Mouse (Mus musculus) embryonic fibroblast, embryonic 13.5 days (primary cell): ENCODE results near the gene Mepce. TPM values are rescaled to one million over a fixed set of nuclear protein-coding genes. Genes with fewer than 3 reads are reported as not detected.
"Not testable (repeated sequence)": the region's sequence is repeated elsewhere in the genome, so short reads cannot be mapped to it uniquely, and the experiment has no call there.

ENCODE experiments used
- H3K27ac ChIP-seq: 2 replicates; pipeline ENCODE4 v1.5.1; 2012; ENCODE audit warnings: low read length, control low read depth, inconsistent platforms; ENCODE audit not compliant: insufficient read depth
- H3K4me1 ChIP-seq: 2 replicates; pipeline ENCODE4 v1.6.1; 2011; ENCODE audit warnings: low read length; ENCODE audit not compliant: control insufficient read depth, insufficient read depth
- H3K4me3 ChIP-seq: 2 replicates; pipeline ENCODE4 v1.5.1; 2011; ENCODE audit warnings: mild to moderate bottlenecking, control low read depth, low read length; ENCODE audit not compliant: insufficient read depth
- CTCF ChIP-seq: IDR thresholded peaks from 2 replicates; pipeline ENCODE4 v1.5.1; 2011; ENCODE audit warnings: mild to moderate bottlenecking, control low read depth, low read length, moderate library complexity, borderline replicate concordance; ENCODE audit not compliant: insufficient read depth
- POLR2A ChIP-seq: IDR thresholded peaks from 2 replicates; pipeline ENCODE4 v1.6.1; 2011; ENCODE audit warnings: low read depth, mild to moderate bottlenecking, control low read depth, low read length, moderate library complexity
- polyA plus RNA-seq: library from polyadenylated mRNA; stranded (reverse); fragments of >200 nt; gene quantifications from 2 replicates; pipeline ENCODE4 v1.2.4, GENCODE M21; 2011; ENCODE audit warnings: low read depth; ENCODE audit not compliant: missing spikeins, insufficient read length

Mepce gene
- polyA plus RNA-seq, 1 experiment, result 34.8 TPM

DNA sequence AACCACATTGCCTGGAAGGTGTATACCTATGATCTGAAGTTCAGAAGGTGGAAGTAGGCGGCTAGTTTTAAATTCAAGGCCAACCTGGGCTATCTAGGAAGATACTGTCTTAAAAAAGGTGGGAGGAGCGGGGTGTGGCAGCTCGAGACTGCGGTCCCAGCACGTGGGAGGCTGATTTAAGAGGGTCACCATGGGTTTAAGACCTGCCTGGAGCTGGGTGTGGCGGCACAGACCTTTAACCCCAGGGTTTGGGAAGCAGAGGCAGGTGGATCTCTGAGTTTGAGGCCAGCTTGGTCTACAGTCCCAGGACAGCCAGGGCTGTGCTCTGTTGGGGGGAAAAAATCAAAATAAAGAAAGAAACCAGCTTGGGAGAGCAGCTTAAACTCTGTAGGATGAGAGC, 35.5 kb downstream of the Mepce start:
- no peak for TF ChIP-seq CTCF
- TF ChIP-seq POLR2A, result no peak

DNA sequence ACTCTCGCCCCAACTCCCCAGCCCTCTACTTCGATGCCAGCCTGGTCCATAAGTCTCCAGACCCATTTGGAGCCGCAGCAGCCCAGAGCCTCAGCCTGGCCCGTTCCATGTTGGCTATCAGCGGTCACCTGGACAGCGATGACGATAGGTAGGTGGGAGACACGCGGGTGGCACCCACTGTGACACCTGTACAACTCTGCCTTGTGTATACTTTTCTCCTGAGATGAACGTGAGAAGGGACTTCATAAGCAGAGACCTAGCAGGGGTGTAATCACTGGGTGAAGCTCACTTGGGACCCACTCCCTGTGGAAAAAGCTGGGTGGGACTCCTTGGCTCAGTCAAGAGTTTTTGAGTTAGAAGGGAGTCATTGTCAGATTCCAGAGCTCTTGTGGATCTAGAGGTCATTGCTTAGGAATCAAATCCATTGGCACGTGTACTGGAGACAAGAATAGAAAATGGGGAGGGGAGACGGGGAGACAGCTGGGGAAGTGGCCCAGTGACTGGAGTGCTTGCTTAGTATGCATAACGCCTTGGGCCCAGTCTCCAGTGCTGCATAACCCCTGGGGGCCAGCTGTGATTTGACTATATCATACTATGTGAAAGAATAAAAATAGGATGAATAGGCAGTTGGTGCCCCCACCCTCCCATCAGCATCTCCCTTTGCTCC, 36.1 kb downstream of the Mepce start:
- no peak overlapping the region for H3K4me3 ChIP-seq
- no peak overlapping the region for H3K27ac ChIP-seq
- TF ChIP-seq CTCF (no peak), POLR2A (no peak)
- H3K4me1 ChIP-seq, result no peaks in the 10 kb centered on the region

More for the DNA sequence above, 35.5 kb downstream of the Mepce start:
- Histone ChIP-seq H3K27ac (no peak overlapping the region), H3K4me3 (no peak overlapping the region), H3K4me1 (no peaks in the 10 kb centered on the region)

DNA sequence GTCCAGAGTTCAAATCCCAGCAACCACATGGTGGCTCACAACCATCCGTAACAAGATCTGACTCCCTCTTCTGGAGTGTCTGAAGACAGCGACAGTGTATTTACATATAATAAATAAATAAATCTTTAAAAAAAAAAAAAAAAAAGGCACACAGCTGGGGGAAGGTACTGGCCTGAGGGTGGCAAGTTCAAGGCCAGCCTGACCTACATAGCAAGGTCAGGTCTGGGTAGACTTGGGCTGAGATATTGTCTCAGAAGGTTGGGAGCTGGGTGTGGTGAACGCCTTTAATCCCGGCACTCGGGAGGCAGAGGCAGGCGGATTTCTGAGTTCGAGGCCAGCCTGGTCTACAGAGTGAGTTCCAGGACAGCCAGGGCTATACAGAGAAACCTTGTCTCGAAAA, 37.2 kb downstream of the Mepce start:
- H3K4me3 ChIP-seq, H3K4me1 ChIP-seq, H3K27ac ChIP-seq: not testable (repeated sequence)

GRCm38 (mm10) chr5:137749196-137749836, 38.1 kb downstream of the Mepce start:
- H3K4me1 ChIP-seq, result no peaks in the 10 kb centered on the region
- TF ChIP-seq POLR2A (no peak), CTCF (no peak)
- 0 out of 2 replicates have a peak overlapping the region, but pooled peaks have one; percentile 44 for H3K27ac ChIP-seq
- peak overlapping the region; percentile 9; the same call in 1 of the 2 replicates for H3K4me3 ChIP-seq

DNA sequence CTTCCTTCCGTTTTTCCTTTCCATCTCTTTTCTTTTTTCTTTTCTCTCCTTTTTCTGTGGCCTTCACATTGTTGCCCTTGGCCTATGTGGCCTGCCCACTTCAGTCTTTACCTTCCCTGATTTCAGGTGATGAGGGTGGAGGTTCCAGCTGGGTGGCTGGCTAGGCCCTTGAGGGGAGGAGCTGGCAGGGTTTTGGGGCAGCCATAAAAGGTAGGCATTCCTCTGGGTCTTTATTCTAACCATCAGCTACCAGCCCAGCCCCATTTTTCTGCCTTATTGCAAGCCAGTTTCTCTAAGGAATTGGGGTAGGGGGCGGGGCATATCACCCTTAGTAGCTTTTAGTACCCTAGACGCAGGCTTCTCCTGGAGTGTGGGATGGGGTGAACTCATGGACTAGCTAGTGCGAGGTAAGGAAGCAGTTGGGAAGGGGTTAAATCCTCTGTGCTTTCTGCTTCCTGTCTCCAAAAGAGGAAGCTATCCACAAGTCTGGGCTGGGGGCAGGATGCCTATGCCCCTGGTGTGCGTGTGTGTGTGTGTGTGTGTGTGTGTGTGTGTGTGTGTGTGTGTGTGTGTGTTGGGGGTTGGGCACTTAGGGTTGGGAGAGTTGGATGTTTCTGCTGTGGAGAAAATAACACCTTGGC, 39.2 kb downstream of the Mepce start:
- TF ChIP-seq CTCF (no peak), POLR2A (no peak)
- Histone ChIP-seq H3K4me1 (no peaks in the 10 kb centered on the region), H3K27ac (peak overlapping the region; percentile 90), H3K4me3 (peak overlapping the region; percentile 85)

GRCm38 (mm10) chr5:137747326-137747961, 40.0 kb downstream of the Mepce start:
- TF ChIP-seq CTCF (no peak), POLR2A (peak; percentile 39; the same call in 1 of the 2 replicates)
- Histone ChIP-seq H3K27ac (peak overlapping the region; percentile 90), H3K4me3 (peak overlapping the region; percentile 85), H3K4me1 (no peaks in the 10 kb centered on the region)

DNA sequence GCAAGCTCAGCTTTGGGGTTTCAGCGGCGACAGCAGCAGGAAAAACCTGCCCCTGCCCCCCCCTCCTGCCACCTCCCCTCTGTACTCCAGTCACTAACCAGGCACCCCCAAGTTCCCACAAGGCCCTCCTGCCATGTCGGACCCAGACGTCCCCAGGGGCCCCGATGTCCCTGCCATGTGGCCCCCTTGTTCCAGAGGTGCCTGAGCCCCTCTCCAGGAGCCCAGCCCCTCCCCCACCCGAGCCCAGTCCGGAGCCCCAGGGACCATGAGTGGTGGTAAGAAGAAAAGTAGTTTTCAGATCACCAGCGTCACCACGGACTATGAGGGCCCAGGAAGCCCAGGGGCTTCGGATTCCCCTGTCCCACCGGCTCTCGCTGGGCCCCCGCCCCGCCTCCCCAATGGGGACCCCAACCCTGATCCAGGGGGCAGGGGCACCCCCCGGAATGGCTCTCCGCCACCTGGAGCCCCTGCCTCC, 40.6 kb downstream of the Mepce start:
- TF ChIP-seq CTCF (no peak), POLR2A (no peak)
- Histone ChIP-seq H3K4me3 (peak overlapping the region; percentile 85), H3K4me1 (no peaks in the 10 kb centered on the region), H3K27ac (peak overlapping the region; percentile 90)

- peak overlapping the region; percentile 90 for H3K27ac ChIP-seq
- H3K4me1 ChIP-seq, result no peaks in the 10 kb centered on the region
- no peak for TF ChIP-seq CTCF
- TF ChIP-seq POLR2A, result peak; percentile 35; the same call in 1 of the 2 replicates
- peak overlapping the region; percentile 85 for H3K4me3 ChIP-seq
These were observed 41.1 kb downstream of the Mepce start for GRCm38 (mm10) chr5:137746282-137746850.

DNA sequence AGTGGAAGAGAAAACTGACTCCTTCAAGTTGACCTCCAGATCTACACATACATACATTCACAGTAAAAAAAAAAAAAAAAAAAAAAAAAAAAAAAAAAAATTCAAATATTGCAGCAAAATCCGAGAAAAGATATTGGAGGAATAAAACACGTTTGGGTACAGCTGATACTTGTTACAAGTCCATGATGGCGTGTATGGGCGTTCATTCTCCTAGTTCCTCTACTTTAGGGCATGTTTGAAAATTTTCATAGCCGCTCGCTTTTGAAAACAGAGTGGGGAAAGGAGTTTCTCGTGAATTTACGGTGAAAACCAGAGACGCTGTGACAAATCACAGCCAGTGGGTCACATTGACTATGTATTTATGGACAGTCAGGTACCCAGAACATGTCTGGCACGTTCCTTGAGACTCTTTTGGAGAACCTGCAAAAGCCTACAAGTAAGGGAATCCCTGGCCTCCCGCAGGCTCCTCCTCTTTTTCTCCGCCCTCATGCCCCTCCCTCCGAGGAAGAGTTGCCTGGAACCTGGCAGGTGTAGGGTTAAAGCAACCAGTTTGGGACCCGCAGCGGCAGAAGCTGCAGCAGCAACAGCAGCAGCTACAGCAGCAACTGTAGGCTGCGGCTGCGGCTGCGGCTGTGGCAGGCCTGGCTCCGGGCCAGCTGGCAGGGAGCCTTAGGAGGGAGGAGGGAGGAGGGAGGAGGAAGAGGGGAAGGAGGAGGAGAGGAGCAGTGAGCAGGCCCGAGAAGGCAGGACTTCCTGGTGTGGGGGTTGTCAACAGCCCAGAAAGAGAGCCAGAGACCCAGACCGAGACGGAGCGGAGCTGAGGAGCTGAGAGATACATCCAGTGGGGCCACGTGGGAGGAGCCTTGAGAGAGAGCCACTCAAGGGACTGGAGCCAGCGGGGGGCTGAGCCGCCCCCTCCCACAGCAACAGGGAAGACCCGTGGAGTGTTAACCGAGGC, 42.0 kb downstream of the Mepce start, which contains the start of gene Tsc22d4:
Tsc22d4 (plus strand) TSS at position 517 of the 958 bp plus-strand sequence.
- Histone ChIP-seq H3K4me3 (peak within 1 kb of the TSS; percentile 85), H3K27ac (peak within 1 kb of the TSS; percentile 90), H3K4me1 (no peaks in the 10 kb centered on the region)
- TF ChIP-seq CTCF (no peak), POLR2A (peak; percentile 95)
